Mouse (Mus musculus) liver, adult 2 months (tissue): ENCODE results near the gene Gm20662. TPM values are rescaled to one million over a fixed set of nuclear protein-coding genes. Genes with fewer than 3 reads are reported as not detected.
A peak's percentile ranks its signal among the peaks of the same experiment; 100 is the strongest.

ENCODE experiments used
- DNase-seq: peaks from one replicate; pipeline ENCODE4 v3.0.0-alpha.2; 2011; ENCODE audit warnings: low read depth, low spot score; ENCODE audit errors: extremely low read depth
- H3K27ac ChIP-seq: fragments of 200-500 bp; replicated peaks from 2 replicates; pipeline ENCODE4 v1.5.1; 2012; ENCODE audit warnings: low read depth, mild to moderate bottlenecking, control low read depth, inconsistent platforms, low read length; ENCODE audit not compliant: insufficient read depth
- H3K27me3 ChIP-seq: fragments of 200-500 bp; 2 replicates; pipeline ENCODE4 v1.6.1; 2012; ENCODE audit warnings: mild to moderate bottlenecking, moderate library complexity, low read length, inconsistent platforms; ENCODE audit not compliant: control insufficient read depth, insufficient read depth
- H3K36me3 ChIP-seq: fragments of 200-500 bp; 2 replicates; pipeline ENCODE4 v1.6.1; 2012; ENCODE audit warnings: low read length, inconsistent platforms; ENCODE audit not compliant: control insufficient read depth, insufficient read depth
- H3K4me1 ChIP-seq: fragments of 200-500 bp; 2 replicates; pipeline ENCODE4 v1.6.1; 2011; ENCODE audit warnings: low read length; ENCODE audit not compliant: control insufficient read depth, insufficient read depth
- H3K4me3 ChIP-seq: fragments of 200-500 bp; 2 replicates; pipeline ENCODE4 v1.5.1; 2011; ENCODE audit warnings: low read depth, mild to moderate bottlenecking, control low read depth, low read length, moderate library complexity; ENCODE audit not compliant: insufficient read depth
- H3K79me2 ChIP-seq: fragments of 200-500 bp; 2 replicates; pipeline ENCODE4 v1.6.1; 2012; ENCODE audit warnings: inconsistent platforms, mild to moderate bottlenecking, low read length, moderate library complexity; ENCODE audit not compliant: control insufficient read depth, insufficient read depth
- H3K9ac ChIP-seq: fragments of 200-500 bp; 2 replicates; pipeline ENCODE4 v1.6.1; 2012; ENCODE audit warnings: low read depth, mild to moderate bottlenecking, control low read depth, inconsistent platforms, low read length
- CTCF ChIP-seq: fragments of 200-500 bp; IDR thresholded peaks from 2 replicates; pipeline ENCODE4 v1.5.1; 2011; ENCODE audit warnings: low read depth, low read length, control low read depth
- POLR2A ChIP-seq: fragments of 200-500 bp; IDR thresholded peaks from 2 replicates; pipeline ENCODE4 v1.6.1; 2011; ENCODE audit warnings: low read length, control low read depth; ENCODE audit not compliant: insufficient read depth; ENCODE audit errors: extremely low read depth
- WGBS: fragments of 180-500 bp; shearing (Covaris S2); methylation state at CpG from one replicate; pipeline ENCODE4 v1.1.7; 2018; 5-methylcytosine and 5-hydroxymethylcytosine counted together
- polyA plus RNA-seq: library from polyadenylated mRNA; depleted of rRNA; stranded (reverse); fragments of >200 nt; gene quantifications from 2 replicates; pipeline ENCODE4 v1.2.3, GENCODE M21; 2012
- total RNA-seq: library from RNA; depleted of rRNA; stranded (reverse); fragments of >200 nt; gene quantifications from 2 replicates; pipeline ENCODE4 v1.2.3, GENCODE M21; 2014

Gm20662 gene
- total and polyA plus RNA-seq, 2 experiments: 0.76 TPM; not detected in 1

- Histone ChIP-seq H3K36me3 (no peaks in the 10 kb centered on the region), H3K4me3 (no peak overlapping the region), H3K79me2 (no peaks in the 10 kb centered on the region), H3K9ac (no peak overlapping the region), H3K4me1 (no peaks in the 10 kb centered on the region), H3K27me3 (no peaks in the 10 kb centered on the region), H3K27ac (no peak overlapping the region)
- no peak for DNase-seq
- TF ChIP-seq POLR2A (no peak), CTCF (no peak)
- 82% methylated on average over 6 of the region's 6 CpGs for WGBS
These were observed 40.4 kb upstream of the Gm20662 start for GRCm38 (mm10) chr9:107955613-107956289.

DNA sequence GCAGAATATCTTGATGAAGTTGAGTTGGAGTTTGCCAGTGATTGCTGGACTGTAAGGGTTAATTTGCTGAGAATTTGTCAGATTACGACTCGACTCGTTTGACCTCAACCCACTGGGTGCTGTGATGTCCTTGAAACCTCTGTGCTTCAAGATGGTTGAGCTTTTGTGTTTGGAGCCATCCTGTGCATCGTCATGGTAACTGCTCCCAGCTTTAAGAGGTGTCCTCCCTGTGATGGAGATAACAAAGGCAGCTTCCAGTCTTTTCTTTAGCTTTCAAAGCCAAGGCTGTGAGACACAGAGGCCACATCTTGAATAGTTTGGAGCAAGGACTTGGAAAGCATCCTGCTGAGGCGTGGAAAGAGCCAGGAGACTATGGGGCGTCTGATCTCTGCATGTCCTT is 39.0 kb upstream of the Gm20662 start:
- 65% methylated on average over 6 of the region's 6 CpGs for WGBS
- no peak for DNase-seq
- TF ChIP-seq CTCF: no peak
- no peak for TF ChIP-seq POLR2A
- Histone ChIP-seq H3K27ac (no peak overlapping the region), H3K4me3 (no peak overlapping the region), H3K36me3 (no peaks in the 10 kb centered on the region), H3K27me3 (no peaks in the 10 kb centered on the region), H3K9ac (no peak overlapping the region), H3K79me2 (no peaks in the 10 kb centered on the region), H3K4me1 (no peaks in the 10 kb centered on the region)

DNA sequence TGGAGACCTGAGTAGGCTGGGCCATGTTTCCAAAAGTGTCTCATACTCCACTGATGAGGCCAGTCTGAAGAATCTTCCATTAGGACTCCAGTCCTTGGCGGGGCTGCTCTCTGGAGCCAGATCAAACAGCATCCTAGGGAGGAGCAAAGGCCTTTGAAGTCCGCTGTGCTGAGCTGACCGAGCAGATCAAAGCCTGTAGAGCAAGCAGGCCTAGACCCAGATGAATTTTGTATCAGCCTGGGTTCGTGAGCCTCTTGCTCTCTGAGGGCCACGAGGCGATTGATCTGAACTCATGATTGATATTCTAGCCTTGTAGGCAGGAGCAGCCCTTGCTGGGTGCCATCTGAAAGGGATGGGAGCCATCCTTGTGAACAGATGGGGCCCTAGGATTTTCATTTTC is 36.3 kb upstream of the Gm20662 start:
- no peak overlapping the region for H3K9ac ChIP-seq
- H3K79me2 ChIP-seq: no peaks in the 10 kb centered on the region
- 78% methylated on average over 6 of the region's 6 CpGs for WGBS
- H3K36me3 ChIP-seq: no peaks in the 10 kb centered on the region
- H3K27me3 ChIP-seq: no peaks in the 10 kb centered on the region
- H3K4me1 ChIP-seq: no peaks in the 10 kb centered on the region
- no peak overlapping the region for H3K4me3 ChIP-seq
- DNase-seq: no peak
- H3K27ac ChIP-seq: no peak overlapping the region
- TF ChIP-seq CTCF (no peak), POLR2A (no peak)

DNA sequence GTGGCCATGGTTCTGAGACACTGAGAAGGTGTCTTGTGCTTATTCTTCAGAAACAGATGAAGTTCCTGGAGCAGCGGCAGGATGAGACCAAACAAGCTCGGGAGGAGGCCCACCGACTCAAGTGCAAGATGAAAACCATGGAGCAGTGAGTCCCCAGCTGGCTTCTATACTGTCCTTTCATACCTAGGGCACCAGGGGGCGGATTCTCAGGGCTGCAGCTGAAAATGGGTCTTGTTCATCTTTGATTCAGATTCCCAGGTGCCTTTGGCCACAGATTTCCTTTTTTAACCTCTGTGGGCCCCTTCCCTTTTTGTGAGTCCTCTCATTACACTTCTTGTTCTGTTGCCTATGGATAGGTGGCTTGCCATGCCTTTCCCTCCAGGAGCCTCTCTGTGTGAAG is 35.2 kb upstream of the Gm20662 start:
- no peaks in the 10 kb centered on the region for H3K4me1 ChIP-seq
- no peak overlapping the region for H3K27ac ChIP-seq
- H3K9ac ChIP-seq: no peak overlapping the region
- no peak for DNase-seq
- no peak overlapping the region for H3K4me3 ChIP-seq
- 86% methylated on average over 4 of the region's 4 CpGs for WGBS
- no peaks in the 10 kb centered on the region for H3K79me2 ChIP-seq
- H3K27me3 ChIP-seq: no peaks in the 10 kb centered on the region
- TF ChIP-seq CTCF (no peak), POLR2A (no peak)
- no peaks in the 10 kb centered on the region for H3K36me3 ChIP-seq

- TF ChIP-seq CTCF (no peak), POLR2A (no peak)
- Histone ChIP-seq H3K27ac (no peak overlapping the region), H3K9ac (no peak overlapping the region), H3K27me3 (no peaks in the 10 kb centered on the region), H3K79me2 (no peaks in the 10 kb centered on the region), H3K4me1 (no peaks in the 10 kb centered on the region), H3K4me3 (no peak overlapping the region), H3K36me3 (no peaks in the 10 kb centered on the region)
- 94% methylated on average over 10 of the region's 10 CpGs for WGBS
- no peak for DNase-seq
These were observed 34.8 kb upstream of the Gm20662 start for GRCm38 (mm10) chr9:107961351-107961762.

DNA sequence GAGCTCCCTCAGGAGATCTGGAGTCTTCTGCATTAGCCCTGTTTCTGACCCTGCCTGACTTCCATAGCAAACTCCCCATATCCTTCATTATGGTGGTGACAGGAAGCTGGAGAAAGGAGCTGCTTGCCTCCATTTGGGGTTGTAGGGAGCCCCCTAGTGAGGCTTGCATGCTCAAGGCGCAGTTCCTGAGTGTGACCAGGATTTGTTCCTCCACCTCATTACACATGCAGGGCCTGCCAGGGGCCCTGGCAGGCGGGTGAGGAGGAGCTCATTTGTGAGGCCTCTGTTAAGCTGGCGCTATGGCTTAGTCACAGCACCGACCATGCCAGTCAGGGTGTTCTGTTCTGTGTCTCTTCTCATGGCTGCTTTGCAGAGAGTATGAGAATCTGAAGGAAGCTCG is 34.3 kb upstream of the Gm20662 start:
- H3K79me2 ChIP-seq: no peaks in the 10 kb centered on the region
- no peak overlapping the region for H3K4me3 ChIP-seq
- H3K27ac ChIP-seq: no peak overlapping the region
- H3K27me3 ChIP-seq: no peaks in the 10 kb centered on the region
- H3K9ac ChIP-seq: no peak overlapping the region
- H3K4me1 ChIP-seq: no peaks in the 10 kb centered on the region
- H3K36me3 ChIP-seq: no peaks in the 10 kb centered on the region
- TF ChIP-seq POLR2A (no peak), CTCF (peak; percentile 25; the same call in 1 of the 2 replicates)
- DNase-seq: no peak
- 83% methylated on average over 5 of the region's 5 CpGs for WGBS
